Mouse (Mus musculus) lung, embryonic 16.5 days (tissue): ENCODE measurements around the gene Rab3b. TPM values are rescaled to one million over a fixed set of nuclear protein-coding genes. Genes with fewer than 3 reads are reported as not detected.

Experiments
- ATAC-seq: fragments of 200-750 bp; cut with Nextera tagmentation; 2 replicates; pipeline ENCODE4 v1.8.0; 2017; ENCODE audit warnings: low read depth, mild to moderate bottlenecking, moderate library complexity
- H3K27ac ChIP-seq: fragments of 300-500 bp; sonication (generic); 2 replicates; pipeline ENCODE4 v1.5.1; 2014; ENCODE audit warnings: mild to moderate bottlenecking, control low read depth, low read length
- H3K27me3 ChIP-seq: fragments of 300-500 bp; sonication (generic); 2 replicates; pipeline ENCODE4 v1.6.1; 2014; ENCODE audit warnings: low read depth, low read length, mixed read lengths; ENCODE audit not compliant: control insufficient read depth, insufficient read depth
- H3K36me3 ChIP-seq: fragments of 300-500 bp; sonication (generic); 2 replicates; pipeline ENCODE4 v1.6.1; 2014; ENCODE audit warnings: low read length; ENCODE audit not compliant: control insufficient read depth, insufficient read depth
- H3K4me1 ChIP-seq: fragments of 300-500 bp; sonication (generic); replicated peaks from 2 replicates; pipeline ENCODE4 v1.6.1; 2014; ENCODE audit warnings: low read length, mixed read lengths; ENCODE audit not compliant: control insufficient read depth, insufficient read depth
- H3K4me2 ChIP-seq: fragments of 300-500 bp; sonication (generic); 2 replicates; pipeline ENCODE4 v1.6.1; 2014; ENCODE audit warnings: low read depth, low read length, control low read depth
- H3K4me3 ChIP-seq: fragments of 300-500 bp; sonication (generic); 2 replicates; pipeline ENCODE4 v1.5.1; 2014; ENCODE audit warnings: mild to moderate bottlenecking, low read length, control low read depth
- H3K9ac ChIP-seq: fragments of 300-500 bp; sonication (generic); 2 replicates; pipeline ENCODE4 v1.6.1; 2014; ENCODE audit warnings: low read length, control low read depth
- H3K9me3 ChIP-seq: fragments of 300-500 bp; sonication (generic); 2 replicates; pipeline ENCODE4 v1.6.1; 2016; ENCODE audit warnings: low read length; ENCODE audit not compliant: control insufficient read depth
- WGBS: fragments of 180-500 bp; shearing (Covaris S2); extraction: QIAGEN DNeasy Blood & Tissue Kit; methylation state at CpG from one replicate; pipeline ENCODE4 v1.1.7; 2014; 5-methylcytosine and 5-hydroxymethylcytosine counted together
- polyA plus RNA-seq: library from polyadenylated mRNA; unstranded; fragments of >200 nt; fragmentation: Nextera tagmentation; extraction: Ambion mirVana; gene quantifications from 2 replicates; pipeline ENCODE4 v1.2.1, GENCODE M21; 2015

Rab3b gene
- polyA plus RNA-seq, 1 experiment from 2014 or later, result 6.5 TPM

- no peaks in the 10 kb centered on the region for H3K9me3 ChIP-seq
- no peak overlapping the region for H3K27ac ChIP-seq
- no peaks in the 10 kb centered on the region for H3K27me3 ChIP-seq
- H3K36me3 ChIP-seq, result no peaks in the 10 kb centered on the region
- H3K4me2 ChIP-seq, result no peak overlapping the region
- H3K4me3 ChIP-seq, result no peak overlapping the region
- WGBS, result 63% methylated on average over 12 of the region's 12 CpGs
- no peak overlapping the region for H3K9ac ChIP-seq
- no peak for ATAC-seq
- no peaks in the 10 kb centered on the region for H3K4me1 ChIP-seq
Measured at GRCm38 (mm10) chr4:108937848-108938771, 59.2 kb downstream of the Rab3b start.

GRCm38 (mm10) chr4:108940681-108941473 is 62.0 kb downstream of the Rab3b start:
- H3K4me2 ChIP-seq, result no peak overlapping the region
- WGBS, result 80% methylated on average over 17 of the region's 17 CpGs
- H3K36me3 ChIP-seq, result no peaks in the 10 kb centered on the region
- H3K27me3 ChIP-seq, result no peaks in the 10 kb centered on the region
- no peak overlapping the region for H3K27ac ChIP-seq
- H3K4me3 ChIP-seq, result no peak overlapping the region
- no peaks in the 10 kb centered on the region for H3K4me1 ChIP-seq
- H3K9ac ChIP-seq, result no peak overlapping the region
- no peak for ATAC-seq
- no peaks in the 10 kb centered on the region for H3K9me3 ChIP-seq

- Histone ChIP-seq H3K36me3 (no peaks in the 10 kb centered on the region), H3K4me1 (no peaks in the 10 kb centered on the region), H3K9ac (no peak overlapping the region), H3K4me3 (no peak overlapping the region), H3K4me2 (no peak overlapping the region), H3K27ac (no peak overlapping the region), H3K27me3 (no peaks in the 10 kb centered on the region), H3K9me3 (no peaks in the 10 kb centered on the region)
- ATAC-seq, result no peak
- 72% methylated on average over 4 of the region's 4 CpGs for WGBS
Measured at GRCm38 (mm10) chr4:108942171-108942570, 63.3 kb downstream of the Rab3b start.

- Histone ChIP-seq H3K9ac (no peak overlapping the region), H3K27ac (no peak overlapping the region), H3K4me3 (no peak overlapping the region), H3K4me1 (no peaks in the 10 kb centered on the region), H3K9me3 (no peaks in the 10 kb centered on the region), H3K27me3 (no peaks in the 10 kb centered on the region), H3K36me3 (no peaks in the 10 kb centered on the region), H3K4me2 (no peak overlapping the region)
- 76% methylated on average over 11 of the region's 11 CpGs for WGBS
- no peak for ATAC-seq
Measured at GRCm38 (mm10) chr4:108942986-108943720, 64.3 kb downstream of the Rab3b start.

- Histone ChIP-seq H3K27me3 (no peaks in the 10 kb centered on the region), H3K27ac (no peak overlapping the region), H3K9me3 (no peaks in the 10 kb centered on the region), H3K9ac (no peak overlapping the region), H3K4me3 (no peak overlapping the region), H3K4me2 (no peak overlapping the region), H3K4me1 (no peaks in the 10 kb centered on the region), H3K36me3 (no peaks in the 10 kb centered on the region)
- WGBS, result 73% methylated on average over 7 of the region's 7 CpGs
- no peak for ATAC-seq
Measured at GRCm38 (mm10) chr4:108949168-108949567, 70.3 kb downstream of the Rab3b start.

GRCm38 (mm10) chr4:108950201-108950600 is 71.3 kb downstream of the Rab3b start:
- no peak overlapping the region for H3K4me3 ChIP-seq
- H3K4me1 ChIP-seq, result no peaks in the 10 kb centered on the region
- no peaks in the 10 kb centered on the region for H3K27me3 ChIP-seq
- no peaks in the 10 kb centered on the region for H3K36me3 ChIP-seq
- WGBS, result 90% methylated on average over 1 of the region's 1 CpGs
- H3K9me3 ChIP-seq, result no peaks in the 10 kb centered on the region
- H3K27ac ChIP-seq, result no peak overlapping the region
- no peak for ATAC-seq
- no peak overlapping the region for H3K9ac ChIP-seq
- no peak overlapping the region for H3K4me2 ChIP-seq

GRCm38 (mm10) chr4:108951663-108952062 is 72.8 kb downstream of the Rab3b start:
- 84% methylated on average over 4 of the region's 4 CpGs for WGBS
- H3K4me2 ChIP-seq, result no peak overlapping the region
- ATAC-seq, result no peak
- no peak overlapping the region for H3K4me3 ChIP-seq
- H3K4me1 ChIP-seq, result no peaks in the 10 kb centered on the region
- no peaks in the 10 kb centered on the region for H3K27me3 ChIP-seq
- no peaks in the 10 kb centered on the region for H3K9me3 ChIP-seq
- no peaks in the 10 kb centered on the region for H3K36me3 ChIP-seq
- H3K27ac ChIP-seq, result no peak overlapping the region
- no peak overlapping the region for H3K9ac ChIP-seq

- WGBS, result 85% methylated on average over 3 of the region's 3 CpGs
- Histone ChIP-seq H3K9ac (no peak overlapping the region), H3K36me3 (no peaks in the 10 kb centered on the region), H3K4me1 (no peaks in the 10 kb centered on the region), H3K4me2 (no peak overlapping the region), H3K27me3 (no peaks in the 10 kb centered on the region), H3K4me3 (no peak overlapping the region), H3K27ac (no peak overlapping the region), H3K9me3 (no peaks in the 10 kb centered on the region)
- no peak for ATAC-seq
Measured at GRCm38 (mm10) chr4:108959696-108960095, 80.8 kb downstream of the Rab3b start.
